Mouse (Mus musculus): ENCODE data around the gene Tpbgl. TPM values are rescaled to one million over a fixed set of nuclear protein-coding genes. Genes with fewer than 3 reads are reported as not detected.

The Tpbgl gene
- polyA plus RNA-seq, 1 experiment from 2014 or later, result 0.47 TPM

DNA sequence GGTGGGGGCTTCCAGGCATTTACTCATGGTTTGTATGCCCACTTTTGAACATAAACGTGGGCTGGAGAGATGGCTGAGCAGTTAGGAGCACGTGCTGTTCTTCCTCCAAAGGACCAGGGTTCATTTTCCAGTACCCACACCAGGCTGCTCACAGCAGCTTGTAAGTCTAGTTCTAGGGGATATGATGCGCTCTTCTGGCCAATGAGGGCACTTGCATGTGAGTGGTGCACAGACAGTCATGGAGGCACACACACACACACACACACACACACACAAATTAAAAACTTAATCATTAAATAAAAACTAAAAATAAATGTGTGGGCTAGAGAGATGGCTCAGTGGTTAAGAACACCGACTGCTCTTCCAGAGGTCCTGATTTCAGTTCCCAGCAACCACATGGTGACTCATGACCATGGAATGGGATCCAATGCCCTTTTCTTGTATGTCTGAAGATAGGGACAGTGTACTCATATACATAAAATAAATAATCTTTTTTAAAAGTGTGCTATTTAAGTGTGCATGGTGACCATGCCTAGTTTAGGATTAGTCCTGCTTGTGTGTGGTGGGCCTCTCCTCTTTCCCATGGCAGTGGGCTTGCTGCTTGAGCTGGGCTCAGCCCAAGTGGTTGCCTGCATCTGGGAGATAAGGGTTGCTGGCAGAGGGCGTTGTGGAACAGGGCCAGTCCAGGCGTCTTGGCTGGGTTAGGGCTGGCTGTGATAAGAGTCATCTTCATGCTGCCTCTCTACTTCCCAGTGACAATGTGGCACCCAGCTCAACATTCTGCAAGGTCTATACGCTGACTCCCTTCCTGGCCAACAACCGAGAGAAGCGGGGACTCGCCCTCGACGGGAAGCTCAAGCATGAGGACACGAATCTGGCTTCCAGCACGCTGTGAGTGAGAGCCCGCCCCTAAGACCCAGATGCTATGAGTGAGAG, 32.8 kb downstream of the Tpbgl start:
- H3K4me1 ChIP-seq (ENCODE audit: control insufficient read depth, low read depth, low read length), result peaks cover 60% of the 10 kb centered on the region
- peak overlapping the region; percentile 99 for H3K27ac ChIP-seq (ENCODE audit: low read length)
- no peaks in the 10 kb centered on the region for H3K27me3 ChIP-seq (ENCODE audit: control insufficient read depth, insufficient read depth, low read depth, low read length)

DNA sequence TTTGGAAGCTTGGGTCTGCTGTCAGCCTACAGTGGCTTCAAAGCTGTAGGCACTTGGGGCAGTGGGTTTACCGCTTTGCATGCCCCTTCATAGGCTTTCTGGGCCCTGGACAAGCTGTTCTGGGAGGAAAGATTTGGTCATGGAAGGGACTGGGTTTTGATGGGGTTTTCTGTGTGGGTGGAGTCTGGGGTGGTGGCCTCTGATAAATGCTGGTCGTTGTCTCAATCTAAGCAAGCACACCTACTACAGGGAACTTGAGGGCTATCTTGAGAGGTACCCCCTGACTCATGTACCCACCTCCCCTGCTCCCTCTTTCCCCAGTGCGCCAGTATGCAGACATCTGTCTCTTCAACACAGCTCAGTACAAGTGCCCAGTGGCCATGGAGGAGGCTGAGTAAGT, 34.2 kb downstream of the Tpbgl start:
- peaks cover 20% of the 10 kb centered on the region for H3K36me3 ChIP-seq (ENCODE audit: control insufficient read depth, insufficient read depth)
- H3K9ac ChIP-seq (ENCODE audit: low read depth, low read length), result peak overlapping the region; percentile 55
- peak overlapping the region; percentile 99 for H3K27ac ChIP-seq (ENCODE audit: low read length)
- WGBS (ENCODE audit: insufficient replicate concordance), result 25% methylated on average over 3 of the region's 3 CpGs
- no peaks in the 10 kb centered on the region for H3K9me3 ChIP-seq (replicated peaks; ENCODE audit: control insufficient read depth, low read length)
- ATAC-seq (ENCODE audit: low read depth), result peak; percentile 60
- peaks cover 49% of the 10 kb centered on the region for H3K4me1 ChIP-seq (ENCODE audit: control insufficient read depth, low read depth, low read length)
- no peaks in the 10 kb centered on the region for H3K27me3 ChIP-seq (ENCODE audit: control insufficient read depth, insufficient read depth, low read depth, low read length)
- peak overlapping the region; percentile 62 for H3K4me2 ChIP-seq (ENCODE audit: low read depth, low read length)
- peak overlapping the region; percentile 46 for H3K4me3 ChIP-seq (ENCODE audit: low read depth, low read length)

More for the DNA sequence above, 32.8 kb downstream of the Tpbgl start:
- Histone ChIP-seq H3K4me3 (ENCODE audit: low read depth, low read length) (peak overlapping the region; percentile 69), H3K4me2 (ENCODE audit: low read depth, low read length) (peak overlapping the region; percentile 73), H3K36me3 (ENCODE audit: control insufficient read depth, insufficient read depth) (peaks cover 34% of the 10 kb centered on the region), H3K9me3 (replicated peaks; ENCODE audit: control insufficient read depth, low read length) (no peaks in the 10 kb centered on the region), H3K9ac (ENCODE audit: low read depth, low read length) (peak overlapping the region; percentile 89)
- WGBS (ENCODE audit: insufficient replicate concordance), result 27% methylated on average over 15 of the region's 15 CpGs
- ATAC-seq (ENCODE audit: low read depth), result peak; percentile 90

DNA sequence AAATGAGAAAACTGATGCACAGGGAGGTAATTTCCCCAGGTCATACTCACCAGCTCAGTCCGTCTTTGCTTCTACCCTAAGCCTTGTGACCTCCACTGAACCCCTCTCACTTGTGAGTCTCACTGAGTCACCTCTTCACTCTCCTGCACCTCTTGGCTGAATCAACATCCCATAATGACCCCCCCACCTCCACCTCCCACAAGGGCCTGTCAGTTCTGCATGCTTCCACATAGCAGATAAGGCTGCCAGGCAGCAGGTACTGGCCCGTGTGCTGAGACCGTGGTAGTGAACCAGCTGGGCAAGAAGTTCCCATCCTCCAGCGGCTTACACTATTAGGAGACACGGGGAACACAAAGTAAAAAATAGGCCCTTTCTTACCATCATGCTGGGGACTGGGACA, 36.3 kb downstream of the Tpbgl start:
- Histone ChIP-seq H3K9ac (ENCODE audit: low read depth, low read length) (peak overlapping the region; percentile 55; the same call in 1 of the 2 replicates), H3K9me3 (replicated peaks; ENCODE audit: control insufficient read depth, low read length) (no peaks in the 10 kb centered on the region)
- peak; percentile 43 for ATAC-seq (ENCODE audit: low read depth)

DNA sequence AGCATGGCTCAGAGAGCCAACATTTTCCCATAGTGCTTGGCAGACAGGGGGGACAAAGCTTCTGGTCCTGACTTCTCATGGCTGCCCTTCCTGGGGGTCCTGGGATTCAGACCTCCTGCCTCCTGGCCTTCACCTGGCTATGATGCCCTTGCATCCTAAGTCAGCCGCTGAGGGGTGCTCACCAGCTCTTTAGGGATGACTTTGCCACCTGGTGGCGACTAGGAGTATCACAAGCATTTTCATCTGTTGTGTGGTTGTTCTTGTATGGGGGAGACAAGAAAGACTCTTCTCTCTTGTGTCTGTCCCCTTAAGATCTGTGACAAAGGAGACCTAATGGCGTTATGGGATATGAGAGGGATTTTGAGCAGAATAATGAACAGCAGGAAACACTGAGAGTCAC, 36.8 kb downstream of the Tpbgl start:
- no peaks in the 10 kb centered on the region for H3K27me3 ChIP-seq (ENCODE audit: control insufficient read depth, insufficient read depth, low read depth, low read length)
- H3K27ac ChIP-seq (ENCODE audit: low read length), result peak overlapping the region; percentile 99
- no peak overlapping the region for H3K4me2 ChIP-seq (ENCODE audit: low read depth, low read length)
- H3K36me3 ChIP-seq (ENCODE audit: control insufficient read depth, insufficient read depth), result no peaks in the 10 kb centered on the region; the same call in 1 of the 2 replicates
- no peak overlapping the region for H3K4me3 ChIP-seq (ENCODE audit: low read depth, low read length)
- WGBS (ENCODE audit: insufficient replicate concordance), result 8% methylated on average over 3 of the region's 3 CpGs
- H3K9ac ChIP-seq (ENCODE audit: low read depth, low read length), result no peak overlapping the region
- peaks cover 38% of the 10 kb centered on the region for H3K4me1 ChIP-seq (ENCODE audit: control insufficient read depth, low read depth, low read length)
- no peaks in the 10 kb centered on the region for H3K9me3 ChIP-seq (replicated peaks; ENCODE audit: control insufficient read depth, low read length)
- no peak for ATAC-seq (ENCODE audit: low read depth)

More for the DNA sequence above, 36.3 kb downstream of the Tpbgl start:
- WGBS (ENCODE audit: insufficient replicate concordance), result 42% methylated on average over 5 of the region's 5 CpGs
- Histone ChIP-seq H3K4me1 (ENCODE audit: control insufficient read depth, low read depth, low read length) (peaks cover 38% of the 10 kb centered on the region), H3K36me3 (ENCODE audit: control insufficient read depth, insufficient read depth) (no peaks in the 10 kb centered on the region; the same call in 1 of the 2 replicates), H3K27me3 (ENCODE audit: control insufficient read depth, insufficient read depth, low read depth, low read length) (no peaks in the 10 kb centered on the region), H3K4me2 (ENCODE audit: low read depth, low read length) (peak overlapping the region; percentile 10; the same call in 1 of the 2 replicates), H3K4me3 (ENCODE audit: low read depth, low read length) (no peak overlapping the region), H3K27ac (ENCODE audit: low read length) (peak overlapping the region; percentile 99)

DNA sequence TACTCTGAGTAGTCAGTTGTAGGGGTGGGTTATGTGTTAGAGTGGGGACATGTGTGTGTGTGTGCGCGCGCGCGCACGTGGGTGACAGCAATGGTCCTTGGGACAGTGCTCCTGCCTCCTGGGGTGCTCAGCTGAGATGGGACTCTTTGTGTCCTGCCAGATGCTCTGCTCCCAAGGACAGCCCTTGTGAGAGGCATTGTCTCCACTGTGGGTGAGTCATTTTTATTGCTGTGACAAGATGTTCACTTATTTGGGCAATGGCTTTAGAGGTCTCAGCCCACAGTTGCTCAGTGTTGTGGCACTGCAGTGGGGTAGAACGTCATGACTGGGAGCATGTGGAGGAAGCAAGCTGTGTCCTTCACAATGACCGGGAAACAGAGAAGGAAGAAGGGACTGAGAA, 40.9 kb downstream of the Tpbgl start:
- H3K27ac ChIP-seq (ENCODE audit: low read length), result no peak overlapping the region
- no peak for ATAC-seq (ENCODE audit: low read depth)
- H3K27me3 ChIP-seq (ENCODE audit: control insufficient read depth, insufficient read depth, low read depth, low read length), result no peaks in the 10 kb centered on the region
- H3K4me1 ChIP-seq (ENCODE audit: control insufficient read depth, low read depth, low read length), result peaks cover 9% of the 10 kb centered on the region
- peaks cover 2% of the 10 kb centered on the region for H3K36me3 ChIP-seq (ENCODE audit: control insufficient read depth, insufficient read depth)
- no peak overlapping the region for H3K4me2 ChIP-seq (ENCODE audit: low read depth, low read length)
- H3K9ac ChIP-seq (ENCODE audit: low read depth, low read length), result no peak overlapping the region
- no peaks in the 10 kb centered on the region for H3K9me3 ChIP-seq (replicated peaks; ENCODE audit: control insufficient read depth, low read length)
- 86% methylated on average over 8 of the region's 8 CpGs for WGBS (ENCODE audit: insufficient replicate concordance)
- H3K4me3 ChIP-seq (ENCODE audit: low read depth, low read length), result no peak overlapping the region

DNA sequence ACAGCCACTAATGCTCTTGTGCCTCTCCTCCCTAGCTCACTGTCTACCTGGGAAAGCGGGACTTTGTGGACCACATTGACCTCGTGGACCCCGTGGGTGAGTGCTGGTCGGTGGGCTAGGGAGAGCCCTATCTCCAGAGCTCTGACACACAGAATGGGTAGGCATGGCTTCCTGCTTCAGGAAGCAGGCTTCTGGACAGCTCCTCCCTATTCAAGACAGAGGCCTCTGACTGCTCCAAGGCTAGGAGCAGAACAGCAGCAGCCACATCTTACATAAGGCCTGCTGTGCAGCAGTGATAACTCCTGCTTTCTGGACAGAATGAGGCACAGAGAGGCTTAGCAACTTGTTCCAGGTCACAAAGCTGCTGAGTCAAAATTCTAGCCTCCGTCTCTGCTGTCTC, 43.3 kb downstream of the Tpbgl start:
- no peak overlapping the region for H3K27ac ChIP-seq (ENCODE audit: low read length)
- no peaks in the 10 kb centered on the region for H3K9me3 ChIP-seq (replicated peaks; ENCODE audit: control insufficient read depth, low read length)
- H3K4me2 ChIP-seq (ENCODE audit: low read depth, low read length), result no peak overlapping the region
- peaks cover 2% of the 10 kb centered on the region for H3K36me3 ChIP-seq (ENCODE audit: control insufficient read depth, insufficient read depth)
- H3K4me1 ChIP-seq (ENCODE audit: control insufficient read depth, low read depth, low read length), result no peaks in the 10 kb centered on the region; the same call in 1 of the 2 replicates
- no peak overlapping the region for H3K9ac ChIP-seq (ENCODE audit: low read depth, low read length)
- H3K27me3 ChIP-seq (ENCODE audit: control insufficient read depth, insufficient read depth, low read depth, low read length), result no peaks in the 10 kb centered on the region
- ATAC-seq (ENCODE audit: low read depth), result no peak
- H3K4me3 ChIP-seq (ENCODE audit: low read depth, low read length), result no peak overlapping the region
- WGBS (ENCODE audit: insufficient replicate concordance), result 59% methylated on average over 5 of the region's 5 CpGs

DNA sequence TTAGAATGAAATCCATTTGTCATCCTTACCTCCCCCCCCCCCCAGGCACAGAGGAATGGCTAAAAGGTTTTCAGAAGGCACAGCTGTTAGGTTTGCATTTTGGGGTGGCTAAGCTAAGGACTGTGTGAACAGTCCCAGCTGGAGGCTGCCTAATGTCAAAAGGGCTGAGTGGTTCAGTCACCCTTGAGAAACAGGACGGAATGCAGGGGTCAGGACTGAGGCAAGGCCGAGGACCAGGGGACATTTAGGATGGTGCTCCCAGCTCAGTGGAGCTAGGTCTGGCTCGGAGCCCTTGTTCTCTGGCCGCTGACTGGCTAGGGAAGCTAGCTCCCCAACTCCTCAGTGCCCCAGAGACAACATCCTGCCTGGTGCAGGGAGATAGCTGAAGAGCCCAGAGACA, 44.0 kb downstream of the Tpbgl start:
- no peak overlapping the region for H3K9ac ChIP-seq (ENCODE audit: low read depth, low read length)
- H3K27me3 ChIP-seq (ENCODE audit: control insufficient read depth, insufficient read depth, low read depth, low read length), result no peaks in the 10 kb centered on the region
- peaks cover 2% of the 10 kb centered on the region; the same call in 1 of the 2 replicates for H3K36me3 ChIP-seq (ENCODE audit: control insufficient read depth, insufficient read depth)
- no peak overlapping the region for H3K4me2 ChIP-seq (ENCODE audit: low read depth, low read length)
- 71% methylated on average over 4 of the region's 4 CpGs for WGBS (ENCODE audit: insufficient replicate concordance)
- H3K4me1 ChIP-seq (ENCODE audit: control insufficient read depth, low read depth, low read length), result no peaks in the 10 kb centered on the region; the same call in 1 of the 2 replicates
- ATAC-seq (ENCODE audit: low read depth), result no peak
- H3K4me3 ChIP-seq (ENCODE audit: low read depth, low read length), result no peak overlapping the region
- no peak overlapping the region for H3K27ac ChIP-seq (ENCODE audit: low read length)
- no peaks in the 10 kb centered on the region for H3K9me3 ChIP-seq (replicated peaks; ENCODE audit: control insufficient read depth, low read length)

DNA sequence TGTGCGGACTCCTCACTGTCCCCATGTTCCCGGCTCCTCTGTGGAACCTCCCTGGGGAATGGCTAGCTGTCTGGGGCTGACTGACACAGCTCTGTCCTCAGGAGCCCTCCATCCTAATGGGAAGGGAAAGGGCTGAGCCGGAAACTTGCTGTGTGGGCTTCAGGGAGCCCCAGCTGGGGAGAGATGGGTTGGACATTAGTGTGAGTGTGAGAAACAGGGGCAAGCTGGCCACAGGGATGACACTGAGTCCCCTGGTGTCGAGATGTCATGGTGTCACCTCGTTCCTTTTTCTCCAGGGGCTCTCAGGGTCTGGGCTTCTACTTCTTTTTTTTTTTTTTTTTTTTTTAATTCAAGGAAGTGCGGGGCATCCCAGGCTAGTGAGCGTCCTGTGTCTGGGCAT, 44.6 kb downstream of the Tpbgl start:
- H3K36me3 ChIP-seq (ENCODE audit: control insufficient read depth, insufficient read depth), result peaks cover 2% of the 10 kb centered on the region; the same call in 1 of the 2 replicates
- no peak overlapping the region for H3K9ac ChIP-seq (ENCODE audit: low read depth, low read length)
- no peak overlapping the region for H3K27ac ChIP-seq (ENCODE audit: low read length)
- no peaks in the 10 kb centered on the region for H3K9me3 ChIP-seq (replicated peaks; ENCODE audit: control insufficient read depth, low read length)
- no peaks in the 10 kb centered on the region for H3K27me3 ChIP-seq (ENCODE audit: control insufficient read depth, insufficient read depth, low read depth, low read length)
- H3K4me1 ChIP-seq (ENCODE audit: control insufficient read depth, low read depth, low read length), result no peaks in the 10 kb centered on the region; the same call in 1 of the 2 replicates
- ATAC-seq (ENCODE audit: low read depth), result no peak
- WGBS (ENCODE audit: insufficient replicate concordance), result 65% methylated on average over 7 of the region's 7 CpGs
- H3K4me3 ChIP-seq (ENCODE audit: low read depth, low read length), result no peak overlapping the region
- H3K4me2 ChIP-seq (ENCODE audit: low read depth, low read length), result no peak overlapping the region

DNA sequence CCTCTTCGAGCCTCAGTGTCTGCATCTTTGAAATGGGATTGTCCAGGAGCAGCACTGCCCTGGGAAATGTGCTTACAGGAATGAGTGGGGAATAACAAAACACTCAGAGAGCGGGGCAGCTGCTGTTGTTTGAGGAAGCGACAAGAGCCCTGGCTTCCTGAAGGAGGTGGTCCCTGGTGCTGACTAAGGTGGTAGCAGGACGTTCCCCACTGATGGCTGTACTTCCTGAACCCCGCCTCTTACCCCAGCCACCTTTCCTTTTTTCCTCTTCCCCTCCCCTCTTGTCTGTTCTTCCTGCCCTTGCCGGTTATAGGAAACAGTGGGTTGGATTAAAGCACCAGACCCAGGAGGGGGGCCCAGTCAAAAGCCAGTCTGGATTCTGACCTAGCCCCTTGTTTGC, 46.7 kb downstream of the Tpbgl start:
- peak; percentile 22; the same call in 1 of the 2 replicates for ATAC-seq (ENCODE audit: low read depth)

More for the DNA sequence above, 46.7 kb downstream of the Tpbgl start:
- H3K4me3 ChIP-seq (ENCODE audit: low read depth, low read length), result no peak overlapping the region
- H3K36me3 ChIP-seq (ENCODE audit: control insufficient read depth, insufficient read depth), result peaks cover 2% of the 10 kb centered on the region; the same call in 1 of the 2 replicates
- H3K9ac ChIP-seq (ENCODE audit: low read depth, low read length), result no peak overlapping the region
- no peak overlapping the region for H3K4me2 ChIP-seq (ENCODE audit: low read depth, low read length)
- no peaks in the 10 kb centered on the region for H3K27me3 ChIP-seq (ENCODE audit: control insufficient read depth, insufficient read depth, low read depth, low read length)
- 34% methylated on average over 6 of the region's 6 CpGs for WGBS (ENCODE audit: insufficient replicate concordance)
- H3K4me1 ChIP-seq (ENCODE audit: control insufficient read depth, low read depth, low read length), result no peaks in the 10 kb centered on the region; the same call in 1 of the 2 replicates
- H3K9me3 ChIP-seq (replicated peaks; ENCODE audit: control insufficient read depth, low read length), result no peaks in the 10 kb centered on the region
- peak overlapping the region; percentile 17; the same call in 1 of the 2 replicates for H3K27ac ChIP-seq (ENCODE audit: low read length)
